Mouse (Mus musculus) frontal cortex, postnatal 36 days (tissue): ENCODE data around the gene Rpl14.
A peak's percentile ranks its signal among the peaks of the same experiment; 100 is the strongest.

Source experiments
- DNase-seq, 2 experiments: peaks; one replicate each; pipeline ENCODE4 v3.0.0; 2022; ENCODE audit warnings: low spot score in 2 of 2

The Rpl14 gene

DNA sequence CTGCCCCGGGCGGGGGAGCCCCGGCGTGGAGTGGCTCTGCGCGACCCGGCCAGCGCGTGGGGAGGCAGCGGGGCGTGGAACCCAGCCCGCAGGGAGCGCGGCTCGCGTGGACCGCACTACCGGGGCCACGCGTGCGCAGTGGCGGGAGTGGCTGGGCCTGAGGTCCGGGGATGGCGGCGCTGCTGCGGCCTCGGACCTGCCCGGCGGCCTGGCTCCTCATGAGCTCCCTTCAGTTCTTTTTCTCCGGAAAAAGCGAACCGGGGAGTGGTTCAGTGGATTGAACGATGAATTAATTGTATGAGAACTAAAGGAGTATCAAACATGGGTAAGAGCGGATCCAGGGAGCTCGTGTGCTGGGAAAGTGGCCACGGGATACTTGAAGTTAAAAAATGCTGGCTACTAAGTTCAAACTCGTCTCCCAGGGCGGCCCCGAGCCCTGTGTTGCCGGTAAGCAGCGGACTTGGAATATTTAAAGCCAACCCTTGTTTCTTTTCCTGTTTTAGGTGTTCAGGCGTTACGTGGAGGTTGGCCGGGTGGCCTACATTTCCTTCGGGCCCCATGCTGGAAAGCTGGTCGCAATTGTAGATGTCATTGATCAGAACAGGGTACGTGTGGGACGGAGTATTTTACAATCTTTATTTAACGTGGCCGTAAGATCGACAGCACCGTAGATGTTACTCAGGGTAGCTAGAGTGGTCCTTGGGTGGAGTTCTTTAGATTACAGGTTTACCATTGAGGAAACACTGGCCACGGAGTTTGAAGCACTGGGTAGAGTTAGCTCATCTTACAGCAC, 545 bp downstream of the Rpl14 start:
- DNase-seq, result no peak

DNA sequence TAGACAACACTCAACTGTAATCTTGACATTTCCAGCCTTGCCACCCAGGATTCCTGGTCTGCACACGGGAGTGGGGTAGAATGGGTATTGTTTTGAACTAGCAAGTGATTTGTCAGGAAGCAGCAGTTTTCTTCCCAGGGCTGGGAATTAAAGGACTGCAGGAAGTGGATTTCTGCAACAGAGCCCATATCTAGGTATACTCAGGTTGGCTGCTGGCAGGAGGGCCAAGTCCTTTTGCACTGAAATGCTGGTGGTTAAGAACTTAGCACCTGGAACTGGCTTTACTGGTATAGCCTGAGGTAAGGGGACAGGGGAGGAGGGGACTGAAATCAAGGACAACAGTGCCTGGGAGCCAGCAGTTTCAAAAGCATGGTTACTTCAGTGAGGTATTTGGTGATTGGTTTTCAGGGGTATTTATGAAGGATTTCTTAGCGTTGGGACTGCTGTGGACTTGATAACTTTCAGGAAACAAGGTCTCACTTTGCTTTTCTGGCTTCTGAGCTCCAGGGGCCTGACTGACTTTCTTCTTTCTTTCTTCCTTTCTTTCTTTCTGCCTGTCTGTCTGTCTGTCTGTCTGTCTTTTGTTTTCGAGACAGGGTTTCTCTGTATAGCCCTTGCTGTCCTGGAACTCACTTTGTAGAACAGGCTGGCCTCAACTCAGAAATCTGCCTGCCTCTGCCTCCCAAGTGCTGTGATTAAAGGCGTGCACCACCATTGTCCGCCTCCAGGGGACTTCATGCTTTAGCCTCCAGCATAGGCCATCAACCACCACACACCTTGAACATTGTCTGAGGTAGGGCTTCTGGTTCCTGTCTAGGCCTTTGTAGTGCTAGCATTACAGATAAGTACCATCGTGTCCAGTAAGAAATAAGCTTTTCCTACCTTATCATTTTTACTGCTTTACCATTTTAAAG, 4.8 kb downstream of the Rpl14 start:
- DNase-seq, result no peak

DNA sequence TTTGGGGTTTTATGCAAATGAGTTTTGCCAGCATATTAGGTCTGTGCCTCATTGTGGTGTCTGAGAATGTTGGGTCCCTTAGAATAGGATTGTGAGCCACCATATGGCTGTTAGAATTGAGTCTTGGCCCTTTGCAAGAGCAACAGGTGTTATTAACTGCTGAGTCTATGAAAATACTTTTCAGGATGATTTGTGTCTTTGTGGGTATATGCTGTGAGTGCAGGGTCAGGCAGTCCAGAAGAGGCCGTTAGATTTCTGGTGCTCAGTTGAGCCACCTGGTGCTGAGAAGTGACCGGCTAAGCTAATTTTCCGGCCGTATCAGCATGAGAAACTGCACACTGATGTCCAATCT, 5.4 kb downstream of the Rpl14 start:
- no peak for DNase-seq

DNA sequence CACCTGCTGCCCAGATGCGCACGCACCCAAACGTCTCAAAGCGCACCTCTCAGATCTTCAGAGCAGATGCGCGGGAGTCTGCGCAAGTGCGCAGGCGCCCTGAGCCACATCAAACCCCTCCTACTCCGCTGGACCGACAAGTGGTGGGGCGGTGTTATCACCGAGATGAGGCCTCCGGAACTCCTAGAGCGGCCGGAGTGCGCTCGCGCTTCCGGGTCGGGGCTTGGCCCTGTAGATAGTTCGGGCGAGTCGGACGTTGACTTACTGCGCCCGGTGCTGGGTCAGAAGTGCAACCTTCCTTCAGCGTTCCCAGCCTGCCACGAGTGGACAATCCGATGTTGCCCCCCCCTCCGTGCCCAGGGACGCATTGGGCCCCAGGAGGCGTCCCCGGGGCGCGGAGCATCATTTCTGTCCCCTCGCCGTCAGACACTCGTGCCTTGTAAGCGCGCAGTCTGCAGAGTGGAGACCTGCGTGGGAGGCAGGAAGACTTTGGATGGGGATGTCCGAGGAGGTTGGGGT, 5.9 kb downstream of the Rpl14 start:
- peak; percentile 78 to 83 for DNase-seq

DNA sequence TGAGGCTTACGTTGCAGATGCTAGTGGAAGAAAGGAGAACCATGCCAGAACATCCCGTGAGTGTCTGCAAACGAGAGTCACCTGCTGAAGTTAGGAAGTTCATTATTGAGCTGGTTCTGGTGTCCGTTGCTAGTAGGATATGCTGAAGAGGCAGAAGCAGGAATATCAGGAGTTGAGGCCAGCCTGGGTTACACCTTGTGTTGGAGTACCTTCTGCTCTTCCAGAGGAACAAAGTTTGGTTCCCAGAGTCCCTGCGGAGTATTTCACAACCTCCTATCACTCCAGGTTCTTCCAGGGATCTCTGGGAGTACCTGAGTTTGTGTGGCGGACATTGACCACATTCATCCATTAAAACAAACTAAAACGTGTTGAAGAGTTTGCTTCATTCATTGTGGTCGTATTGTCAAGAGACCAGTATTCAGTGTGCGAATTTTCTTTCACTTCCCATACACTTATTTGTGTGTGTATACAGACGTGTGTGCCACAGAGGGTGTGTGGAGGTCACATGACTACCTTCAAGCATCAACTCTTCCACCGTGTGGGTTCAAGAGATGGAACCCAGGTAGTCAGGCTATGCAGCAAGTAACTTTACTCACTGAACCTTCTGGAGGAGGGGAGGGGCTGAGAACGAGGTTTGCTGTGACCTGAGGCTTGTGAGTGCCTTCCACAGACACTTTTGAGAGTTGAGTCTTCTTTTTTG, 6.6 kb downstream of the Rpl14 start:
- no peak for DNase-seq

DNA sequence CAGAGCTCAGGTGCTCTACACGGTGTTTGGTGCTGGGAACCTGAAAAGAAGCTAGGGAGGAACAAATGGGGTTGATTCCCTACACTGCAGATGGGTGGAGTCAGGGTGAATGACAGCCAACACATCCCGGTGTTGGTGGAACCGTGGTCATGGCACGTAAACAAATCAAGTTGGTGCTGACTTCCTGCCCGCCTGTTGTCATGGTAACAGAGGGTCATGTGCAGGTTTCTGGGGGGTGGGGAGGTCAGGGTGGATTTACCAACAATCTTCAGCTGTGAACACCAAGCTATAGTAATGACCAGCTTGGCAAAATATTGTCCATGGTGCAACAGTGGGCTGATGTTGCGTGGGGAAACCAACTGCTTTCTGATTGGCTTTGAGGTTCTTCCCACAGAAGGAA, 7.5 kb downstream of the Rpl14 start:
- DNase-seq, result no peak

DNA sequence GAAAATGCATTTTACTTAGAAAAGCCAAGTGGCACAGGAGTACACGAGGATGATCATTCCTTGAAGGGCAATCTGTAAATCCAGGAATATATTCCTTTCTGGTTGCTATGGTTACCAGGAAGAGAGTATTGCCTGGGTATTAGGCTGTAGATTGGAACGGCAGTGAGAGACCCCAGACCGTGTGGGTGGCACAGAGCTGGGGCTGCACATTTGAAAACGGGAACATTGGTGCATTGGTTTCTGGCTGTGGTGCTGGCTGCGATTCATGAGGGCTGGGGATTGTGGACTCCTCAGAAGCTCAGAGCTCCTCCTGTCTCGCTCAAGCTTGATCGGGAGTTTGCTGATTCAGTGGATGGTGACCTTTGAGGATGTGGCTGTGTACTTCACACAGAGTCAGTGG, 8.6 kb downstream of the Rpl14 start:
- no peak for DNase-seq

DNA sequence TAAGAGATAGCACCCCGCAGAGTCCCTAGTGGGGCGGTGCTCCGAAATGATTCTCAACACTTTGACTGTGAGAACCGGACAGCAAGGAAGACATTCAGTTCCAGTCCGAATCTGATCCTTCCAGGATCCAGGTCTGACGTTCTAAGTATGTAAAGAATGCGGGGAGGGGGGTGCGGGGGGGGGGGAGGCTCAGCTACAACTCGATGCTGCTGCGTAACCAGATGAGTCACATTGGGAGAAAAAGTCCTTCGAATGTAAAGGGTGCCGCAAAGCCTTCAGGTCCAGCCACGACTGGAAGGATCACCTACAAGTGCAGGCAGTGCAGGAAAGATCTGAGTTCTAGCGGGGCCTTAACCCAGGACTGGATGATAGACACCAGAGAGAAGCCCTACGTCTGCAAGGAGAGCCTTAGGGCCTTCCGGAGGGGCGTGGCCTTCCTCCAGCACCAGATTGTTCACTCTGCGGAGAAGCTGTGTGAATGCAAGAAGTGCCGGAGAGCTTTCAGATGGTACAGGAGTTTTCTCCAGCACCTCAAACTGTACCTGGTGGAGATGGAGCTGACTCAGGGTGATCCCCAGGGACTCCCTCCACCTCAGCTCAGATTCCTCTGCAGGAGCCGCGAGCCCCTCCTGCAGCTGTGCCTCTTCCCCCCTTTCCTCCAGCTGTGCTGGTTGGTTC, 10.8 kb downstream of the Rpl14 start:
- peak; percentile 27 to 29 for DNase-seq

DNA sequence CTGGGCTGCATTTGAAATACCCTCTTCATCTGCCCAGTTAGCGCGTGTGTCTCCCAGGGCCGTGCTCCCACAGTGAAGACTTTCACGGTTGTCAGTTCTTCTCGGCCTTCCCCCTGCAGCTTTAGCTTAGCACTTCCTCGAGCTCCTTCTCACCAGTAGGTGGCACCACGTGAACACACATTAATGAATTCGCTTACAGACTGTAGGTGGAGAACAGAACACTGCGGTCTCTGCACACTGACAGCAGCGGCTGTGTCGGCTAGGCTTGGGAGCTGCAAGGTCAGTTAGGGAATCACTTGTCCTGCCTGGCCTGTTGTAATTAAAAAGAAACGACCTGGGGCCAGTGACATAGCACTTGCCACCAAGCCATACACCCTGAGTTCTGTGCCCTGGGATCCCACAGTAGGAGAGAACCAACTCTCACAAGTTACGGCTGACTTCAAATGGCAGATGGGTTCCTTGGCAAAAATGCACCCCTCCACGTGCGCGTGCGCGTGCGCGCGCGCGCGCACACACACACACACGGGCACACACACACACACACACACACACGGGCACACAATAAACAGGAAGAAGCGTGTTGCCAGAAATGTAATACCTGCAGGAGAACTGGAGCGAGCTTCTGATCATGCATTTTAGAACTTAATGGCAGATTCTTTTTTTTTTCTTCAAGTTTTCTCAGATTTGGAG, 11.5 kb downstream of the Rpl14 start:
- DNase-seq, result peak; percentile 87 to 91

DNA sequence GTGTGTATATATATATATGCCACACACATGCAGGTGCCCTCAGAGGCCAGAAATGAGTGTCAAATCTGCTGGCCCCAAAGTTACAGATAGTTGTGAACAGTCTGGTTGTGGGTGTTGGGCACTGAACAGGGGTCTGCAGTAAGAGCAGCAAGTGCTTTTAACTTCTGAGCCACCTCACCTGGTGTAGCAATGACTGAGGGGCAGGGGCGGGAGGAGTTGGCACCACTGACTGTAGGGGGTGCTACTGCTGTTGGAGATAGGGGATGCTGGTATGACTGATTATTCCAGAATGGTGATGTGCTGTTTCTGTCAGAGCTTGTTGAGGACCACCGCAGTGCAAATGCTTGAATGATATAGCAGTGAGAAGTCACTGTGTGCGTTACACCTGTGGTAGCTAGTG, 12.1 kb downstream of the Rpl14 start:
- DNase-seq, result no peak

DNA sequence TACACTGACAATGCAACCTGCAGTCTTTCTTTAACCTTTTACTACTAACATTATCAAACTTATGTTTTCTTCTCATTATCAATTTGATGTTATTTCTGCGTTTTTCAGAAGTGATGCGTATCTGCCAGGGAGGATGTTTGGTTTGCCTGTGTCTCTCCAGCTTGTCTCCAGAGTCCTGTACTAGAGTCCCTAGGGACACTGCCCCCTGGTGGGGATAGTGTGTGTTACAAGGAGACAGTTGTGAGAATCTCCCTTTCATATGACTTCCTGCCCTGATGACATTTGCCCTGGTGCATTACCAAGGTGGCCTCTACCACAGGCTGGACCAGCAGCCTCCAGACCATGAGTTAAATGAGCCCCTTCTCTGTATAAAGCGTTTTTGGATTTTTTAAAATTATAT, 15.3 kb downstream of the Rpl14 start:
- DNase-seq, result peak; percentile 52 to 76

DNA sequence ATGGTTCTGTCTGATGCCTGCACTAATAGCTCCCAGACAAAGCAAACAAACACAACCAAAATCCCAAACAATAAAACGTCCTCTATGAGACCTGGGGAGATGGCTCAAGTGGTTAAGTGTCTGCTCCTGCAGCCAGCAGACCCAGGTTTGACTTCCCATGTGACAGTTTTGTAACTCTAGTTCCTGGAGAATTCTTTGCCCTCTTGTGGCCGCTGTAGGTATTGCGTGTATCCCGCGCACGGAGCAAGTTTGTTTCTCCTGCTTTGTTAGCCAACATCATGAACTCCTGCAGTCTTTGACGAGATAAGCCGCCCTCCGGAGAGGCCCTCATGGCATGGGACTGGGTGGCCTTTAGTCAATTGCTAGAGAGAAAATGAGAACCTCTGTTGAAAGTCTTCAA, 20.2 kb downstream of the Rpl14 start:
- peak; percentile 71 to 75 for DNase-seq

DNA sequence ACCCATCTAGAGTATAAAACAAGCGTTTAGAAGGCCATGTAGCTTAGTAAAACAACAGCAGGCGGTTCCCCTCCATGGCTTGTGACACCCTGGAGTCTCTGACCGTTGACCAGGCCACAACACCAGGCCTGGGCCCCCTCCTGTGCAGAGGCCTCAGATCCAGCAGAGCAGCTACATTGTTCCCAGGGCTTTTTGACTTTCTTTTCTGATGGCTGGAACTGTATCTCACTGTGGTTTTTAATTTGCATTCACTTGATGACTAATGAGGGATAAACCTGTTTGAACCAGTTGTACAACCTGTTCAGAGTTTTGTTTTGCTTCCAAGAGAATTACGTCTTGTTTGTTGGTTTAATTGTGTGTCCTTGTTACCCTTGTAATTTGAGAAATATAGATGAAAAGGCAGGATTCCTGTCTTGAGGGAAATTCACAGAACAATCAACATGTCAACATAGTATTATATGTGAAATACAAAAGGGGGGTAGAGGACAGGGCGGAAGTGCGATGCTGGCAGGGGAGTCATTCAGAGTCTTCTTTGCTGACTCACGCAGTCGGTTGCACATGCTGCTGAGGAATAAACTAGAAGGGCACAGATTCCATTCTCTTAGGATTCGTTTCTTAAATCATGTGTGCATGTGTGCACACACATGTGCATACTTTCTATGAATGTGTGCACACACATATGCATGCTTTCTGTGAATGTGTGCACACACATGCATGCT, 22.3 kb downstream of the Rpl14 start:
- DNase-seq, result no peak

DNA sequence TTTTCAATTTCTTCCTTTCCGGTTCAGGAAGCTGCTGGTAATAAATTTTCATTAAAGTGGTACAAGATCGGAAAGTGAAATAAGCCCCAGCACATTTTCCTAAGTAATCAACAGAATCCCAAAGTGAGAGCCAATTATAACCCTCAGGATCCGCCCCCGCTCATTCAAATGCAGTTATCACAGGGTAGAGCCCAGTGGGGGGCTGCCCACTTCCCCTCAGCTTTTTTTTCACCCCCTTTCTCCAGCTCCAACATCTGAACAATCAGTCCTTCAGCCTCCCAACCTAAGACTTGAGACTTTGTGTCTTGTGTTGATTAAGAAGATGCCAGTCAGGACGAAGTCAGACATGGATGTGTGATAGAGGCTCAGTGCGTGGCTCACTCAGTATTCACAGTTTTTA, 23.6 kb downstream of the Rpl14 start:
- no peak for DNase-seq

DNA sequence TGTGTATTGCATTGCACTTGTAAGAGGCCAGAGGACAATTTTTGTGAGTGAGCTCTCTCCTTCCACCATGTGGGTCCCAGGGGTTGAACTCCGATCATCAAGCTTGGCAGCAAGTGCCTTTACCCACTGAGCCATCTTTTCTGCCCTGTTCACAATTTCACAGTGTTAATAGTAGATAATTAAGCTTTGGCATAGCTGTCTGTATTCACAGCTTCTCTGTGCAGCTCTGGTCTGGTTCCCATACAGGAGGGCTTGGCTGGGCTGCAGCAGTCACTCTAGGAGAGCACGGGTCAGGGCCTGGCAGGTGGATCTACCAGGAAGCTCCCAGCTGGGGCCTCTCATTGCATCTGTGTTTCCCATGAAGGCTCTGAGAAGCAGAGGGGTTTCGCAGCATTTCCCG, 24.1 kb downstream of the Rpl14 start:
- DNase-seq, result no peak

DNA sequence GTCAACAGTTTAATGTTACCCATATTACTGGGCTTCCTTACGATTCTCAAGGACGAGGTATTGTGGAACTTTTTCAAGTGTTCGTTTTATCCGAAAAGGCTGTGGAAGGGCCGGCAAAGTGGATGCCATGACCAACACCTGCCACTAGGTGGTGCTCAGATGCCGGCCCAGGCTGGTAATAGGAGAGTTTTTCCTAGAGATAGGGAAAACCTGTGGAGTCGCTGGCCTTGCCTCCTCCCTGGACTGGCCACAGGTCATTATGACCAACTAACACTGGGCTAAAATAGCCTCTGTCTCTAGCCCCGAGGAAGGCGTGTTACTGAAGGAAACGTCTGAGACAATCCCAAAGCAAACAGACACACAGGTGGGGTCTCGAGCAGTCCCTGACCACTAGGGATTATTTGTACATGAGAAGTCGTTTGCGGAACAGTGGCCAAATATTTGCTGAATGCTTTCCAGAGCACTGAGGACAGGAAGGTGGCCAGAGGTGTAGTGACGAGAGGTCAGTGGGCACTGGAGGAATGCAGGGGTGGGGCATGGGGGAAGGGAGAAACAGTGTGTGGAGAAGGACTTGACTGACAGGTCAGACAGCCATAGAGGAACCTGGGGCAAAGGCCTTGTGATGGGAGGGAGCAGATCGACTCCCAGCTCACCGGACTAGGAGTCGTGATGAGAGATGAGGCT, 30.4 kb downstream of the Rpl14 start:
- peak; percentile 70 to 79 for DNase-seq

DNA sequence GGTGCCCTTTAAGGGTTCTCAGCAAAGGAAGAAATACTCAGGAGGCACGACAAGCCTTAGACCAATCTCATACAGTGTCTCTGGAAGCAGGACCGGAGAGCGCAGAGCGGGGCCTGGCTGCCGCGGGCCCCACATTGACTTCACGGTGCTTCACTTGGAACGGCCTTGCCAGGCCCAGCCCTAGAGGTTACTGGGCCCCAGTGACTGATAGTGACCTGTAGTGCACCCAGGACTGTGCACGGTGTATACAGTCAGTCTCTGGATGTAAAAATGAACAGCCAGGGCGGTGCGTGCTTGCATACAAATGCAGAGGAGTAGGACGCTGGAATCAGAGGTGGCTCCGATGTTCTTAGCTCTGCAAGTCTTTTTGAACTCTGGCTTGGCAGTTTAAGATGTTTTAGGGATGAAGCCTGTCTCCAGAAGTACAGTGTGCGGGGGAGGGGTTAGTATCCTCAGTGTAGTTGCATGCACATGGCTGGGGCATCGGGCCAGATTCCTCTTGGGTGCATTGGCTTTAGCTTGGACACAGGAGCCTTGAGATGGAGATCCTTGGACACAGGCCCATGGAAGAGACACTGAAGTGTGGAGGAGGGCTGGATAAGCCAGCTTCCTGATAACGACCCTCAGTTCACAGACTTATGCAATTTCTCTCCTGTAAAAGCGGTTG, 31.1 kb downstream of the Rpl14 start:
- no peak for DNase-seq

DNA sequence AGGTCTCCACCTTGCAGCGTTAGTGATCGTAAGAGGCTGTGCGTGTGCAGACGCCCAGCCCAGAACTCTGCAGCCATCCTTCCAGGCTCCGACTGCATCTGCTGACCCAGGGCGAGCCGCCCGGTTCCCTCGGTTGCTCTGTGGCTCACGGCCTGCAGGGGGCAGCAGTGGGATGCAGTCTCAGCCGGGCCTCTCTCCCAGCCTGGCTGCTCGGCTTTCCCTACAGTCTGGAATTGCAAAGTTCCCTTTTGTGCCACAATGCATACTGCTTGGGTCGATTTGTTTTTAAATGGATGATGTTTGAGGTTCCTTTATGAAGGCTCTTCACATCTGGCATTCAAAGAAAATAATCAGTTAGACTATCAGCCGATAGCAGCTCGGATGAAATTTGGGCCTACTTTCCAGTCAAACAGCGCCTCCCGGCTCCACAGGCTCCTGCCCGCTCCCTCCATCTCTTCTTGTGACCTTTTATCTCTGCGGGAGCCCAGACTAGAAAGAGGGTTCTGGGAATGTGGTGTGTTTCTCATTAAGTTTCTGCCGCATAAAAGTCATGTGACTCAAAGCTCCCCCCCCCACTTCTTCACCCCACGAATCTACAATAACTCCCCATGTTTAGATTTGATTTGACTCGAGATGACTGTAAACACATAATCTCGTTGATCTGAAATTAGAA, 31.7 kb downstream of the Rpl14 start:
- DNase-seq, result peak; percentile 89 to 92

DNA sequence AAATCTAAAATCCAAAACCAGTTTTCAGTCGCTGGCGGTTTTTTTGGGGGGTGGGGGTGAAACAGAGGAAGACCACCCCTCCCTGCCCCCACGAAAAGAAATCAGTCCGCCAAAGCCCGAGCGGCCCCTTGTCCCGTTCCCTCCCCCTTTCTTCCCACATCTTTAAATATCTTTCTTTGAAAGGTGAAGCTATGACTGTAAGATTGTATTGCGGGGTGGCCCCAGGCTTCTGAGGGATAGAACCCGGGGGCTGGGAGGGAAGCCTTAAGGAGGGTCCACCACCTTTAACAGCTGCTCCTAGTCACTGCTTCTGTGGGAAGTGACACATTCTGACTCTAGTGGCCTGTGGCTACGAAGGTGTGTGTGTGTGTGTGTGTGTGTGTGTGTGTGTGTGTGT, 32.3 kb downstream of the Rpl14 start:
- DNase-seq, result no peak
